Mouse (Mus musculus) small intestine, adult 2 months (tissue): ENCODE measurements around the gene Tnik.

Experiments used
- CTCF ChIP-seq: fragments of 200-500 bp; IDR thresholded peaks from 2 replicates; pipeline ENCODE4 v1.5.1; 2012; ENCODE audit warnings: low read depth, mild to moderate bottlenecking, control low read depth, inconsistent platforms, low read length, moderate library complexity, mixed read lengths; ENCODE audit not compliant: insufficient replicate concordance, insufficient read length; ENCODE audit errors: extremely low read depth
- POLR2A ChIP-seq: fragments of 200-500 bp; IDR thresholded peaks from 2 replicates; pipeline ENCODE4 v1.6.1; 2012; ENCODE audit warnings: low read depth, mild to moderate bottlenecking, control low read depth, inconsistent platforms, low read length, moderate library complexity

- TF ChIP-seq POLR2A (no peak), CTCF (no peak)
These were observed 135.8 kb downstream of the Tnik start for GRCm38 (mm10) chr3:28398781-28399180.
